Mouse (Mus musculus): Measurements from ENCODE around the gene D1Pas1.

- TF ChIP-seq EP300 (IDR thresholded peaks at IDR 0.05; ENCODE audit: low read depth) (no peak), CTCF (IDR thresholded peaks at IDR 0.05; ENCODE audit: low read depth) (no peak)
Measured at GRCm38 (mm10) chr1:186924027-186924426, 43.2 kb upstream of the D1Pas1 start.
